Mouse (Mus musculus) lung, adult 18-20 months (tissue): ENCODE results near the gene Tnpo2.
A peak's percentile ranks its signal among the peaks of the same experiment; 100 is the strongest.
"Not testable (repeated sequence)": the region's sequence is repeated elsewhere in the genome, so short reads cannot be mapped to it uniquely, and the experiment has no call there.

Source experiments
- DNase-seq, 2 experiments: peaks; one replicate each; pipeline ENCODE4 v3.0.0; 2022; ENCODE audit warnings: mixed read lengths in 2 of 2

The Tnpo2 gene

GRCm38 (mm10) chr8:85074167-85074566 lies 37.5 kb downstream of the Tnpo2 start:
- DNase-seq: no peak

- DNase-seq: no peak
Observed at GRCm38 (mm10) chr8:85074617-85075016, 37.9 kb downstream of the Tnpo2 start.

GRCm38 (mm10) chr8:85076001-85076400 lies 39.3 kb downstream of the Tnpo2 start:
- DNase-seq: peak; percentile 39 to 40

- DNase-seq: peak; percentile 75 to 79
Observed at GRCm38 (mm10) chr8:85076993-85077392, 40.3 kb downstream of the Tnpo2 start.

- DNase-seq: no peak
Observed at GRCm38 (mm10) chr8:85080214-85080531, 43.5 kb downstream of the Tnpo2 start.

GRCm38 (mm10) chr8:85080532-85081215 lies 44.0 kb downstream of the Tnpo2 start, which contains the start of gene Wdr83os:
Gene Wdr83os, plus strand, starts transcription at chr8:85080740.
- peak; percentile 46 to 50 for DNase-seq

- peak; percentile 66 to 67 for DNase-seq
Observed at GRCm38 (mm10) chr8:85081216-85081555, 44.5 kb downstream of the Tnpo2 start, which contains the start of gene Wdr83. Gene Wdr83, minus strand, starts transcription at chr8:85081306.

GRCm38 (mm10) chr8:85082169-85082568 lies 45.5 kb downstream of the Tnpo2 start:
- not testable (repeated sequence) for DNase-seq

- DNase-seq: peak; percentile 97
Observed at GRCm38 (mm10) chr8:85083108-85083813, 46.5 kb downstream of the Tnpo2 start, which contains the start of gene Man2b1. Gene Man2b1, plus strand, starts transcription at chr8:85083270.

GRCm38 (mm10) chr8:85084633-85085032 lies 47.9 kb downstream of the Tnpo2 start:
- DNase-seq: peak in 1 of 2 experiments; percentile 40

- no peak for DNase-seq
Observed at GRCm38 (mm10) chr8:85086238-85086637, 49.5 kb downstream of the Tnpo2 start.

GRCm38 (mm10) chr8:85088771-85089170 lies 52.1 kb downstream of the Tnpo2 start:
- no peak for DNase-seq

- no peak for DNase-seq
Observed at GRCm38 (mm10) chr8:85090856-85091255, 54.1 kb downstream of the Tnpo2 start.

- DNase-seq: no peak
Observed at GRCm38 (mm10) chr8:85091526-85092090, 54.9 kb downstream of the Tnpo2 start.

- no peak for DNase-seq
Observed at GRCm38 (mm10) chr8:85095051-85095450, 58.3 kb downstream of the Tnpo2 start.

- no peak for DNase-seq
Observed at GRCm38 (mm10) chr8:85095566-85095965, 58.9 kb downstream of the Tnpo2 start.

- DNase-seq: no peak
Observed at GRCm38 (mm10) chr8:85096196-85096595, 59.5 kb downstream of the Tnpo2 start.

GRCm38 (mm10) chr8:85096850-85097249 lies 60.1 kb downstream of the Tnpo2 start:
- no peak for DNase-seq

- DNase-seq: no peak
Observed at GRCm38 (mm10) chr8:85100076-85100665, 63.5 kb downstream of the Tnpo2 start.
